Mouse (Mus musculus) lung, adult 2 months (tissue): Measurements from ENCODE around the gene Ly9. TPM values are rescaled to one million over a fixed set of nuclear protein-coding genes. Genes with fewer than 3 reads are reported as not detected.

Experiments
- DNase-seq: peaks from one replicate; pipeline ENCODE4 v3.0.0; 2022
- H3K4me1 ChIP-seq: fragments of 200-500 bp; 2 replicates; pipeline ENCODE4 v1.6.1; 2011; ENCODE audit warnings: low read length; ENCODE audit not compliant: control insufficient read depth, insufficient read depth
- H3K4me3 ChIP-seq: fragments of 200-500 bp; replicated peaks from 2 replicates; pipeline ENCODE3; 2011; ENCODE audit warnings: low read depth, mild to moderate bottlenecking, control low read depth, low read length; ENCODE audit errors: extremely low read depth
- CTCF ChIP-seq: fragments of 200-500 bp; IDR thresholded peaks from 2 replicates; pipeline ENCODE4 v1.5.1; 2011; ENCODE audit warnings: mild to moderate bottlenecking, low read length, control low read depth; ENCODE audit not compliant: insufficient read depth
- POLR2A ChIP-seq: fragments of 200-500 bp; IDR thresholded peaks from 2 replicates; pipeline ENCODE4 v1.6.1; 2011; ENCODE audit warnings: low read depth, mild to moderate bottlenecking, control low read depth, low read length, borderline replicate concordance; ENCODE audit errors: extremely low read depth
- WGBS: fragments of 180-500 bp; shearing (Covaris S2); methylation state at CpG from one replicate; pipeline ENCODE4 v1.1.7; 2018; 5-methylcytosine and 5-hydroxymethylcytosine counted together
- polyA plus RNA-seq: library from polyadenylated mRNA; depleted of rRNA; stranded (reverse); fragments of >200 nt; gene quantifications from 2 replicates; pipeline ENCODE4 v1.2.3, GENCODE M21; 2012

The Ly9 gene
- polyA plus RNA-seq, 1 experiment = 2.6 TPM

DNA sequence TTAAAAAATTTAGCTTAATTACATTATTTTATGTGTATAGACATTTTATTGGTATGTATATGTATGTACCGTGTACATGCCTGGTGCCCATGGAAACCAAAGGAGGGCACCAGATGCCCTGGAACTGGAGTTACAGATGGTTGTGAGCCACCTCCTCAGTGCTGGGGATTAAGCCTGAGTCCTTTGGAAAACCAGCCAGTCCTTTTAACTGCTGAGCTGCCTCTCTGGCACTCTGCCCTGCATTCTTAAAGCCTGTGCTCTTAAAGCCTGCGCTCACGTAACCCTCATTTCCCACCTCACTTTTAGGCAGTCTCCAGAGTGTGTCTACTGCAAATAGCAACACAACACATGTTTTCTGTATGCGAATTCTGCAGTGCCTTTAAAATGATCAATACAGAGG lies 23.7 kb upstream of the Ly9 start:
- WGBS = 66% methylated on average over 4 of the region's 4 CpGs
- no peak for DNase-seq
- TF ChIP-seq POLR2A = no peak
- TF ChIP-seq CTCF = no peak
- Histone ChIP-seq H3K4me1 (no peaks in the 10 kb centered on the region), H3K4me3 (no peak overlapping the region)

DNA sequence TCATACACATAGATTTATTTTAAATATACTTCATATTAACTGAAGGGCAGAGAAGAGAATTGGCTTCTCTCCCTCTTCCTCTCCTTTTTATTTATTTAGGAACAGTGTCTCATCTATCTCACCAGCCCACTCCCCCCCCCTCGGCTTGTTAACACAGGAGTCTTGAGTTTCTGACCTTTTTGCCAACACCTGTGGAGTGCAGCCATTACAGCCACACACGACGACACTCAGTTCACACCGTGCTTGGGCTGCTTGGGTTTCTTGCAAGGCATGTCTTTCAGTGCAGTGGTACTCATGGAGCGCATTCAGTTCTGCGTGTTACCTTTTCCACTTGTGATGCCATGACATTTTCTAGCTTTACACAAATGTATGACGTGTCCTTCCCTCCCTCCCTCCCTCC lies 22.8 kb upstream of the Ly9 start:
- Histone ChIP-seq H3K4me1 (no peaks in the 10 kb centered on the region), H3K4me3 (no peak overlapping the region)
- 70% methylated on average over 7 of the region's 7 CpGs for WGBS
- no peak for TF ChIP-seq POLR2A
- DNase-seq = no peak

DNA sequence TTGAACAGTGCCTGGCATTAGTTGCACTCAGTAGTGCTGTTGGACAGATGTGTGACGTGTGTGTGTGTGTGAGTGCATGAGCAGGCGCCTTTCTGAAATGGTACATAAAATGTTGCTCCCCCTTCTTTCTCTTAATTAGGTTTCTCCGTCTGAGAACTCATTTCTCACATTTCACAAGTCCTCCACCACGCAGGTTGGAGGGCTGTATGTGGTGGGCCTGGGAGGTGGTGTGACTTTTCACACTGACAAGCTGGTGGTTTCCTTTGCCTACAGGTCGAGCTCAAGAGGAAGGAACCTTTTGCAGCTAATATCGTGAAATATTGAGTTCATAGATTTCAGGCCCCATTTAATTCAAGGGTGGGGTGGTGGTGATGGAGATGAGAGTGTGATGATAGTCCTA lies 22.0 kb upstream of the Ly9 start:
- no peak overlapping the region for H3K4me3 ChIP-seq
- no peaks in the 10 kb centered on the region for H3K4me1 ChIP-seq
- WGBS = 58% methylated on average over 6 of the region's 6 CpGs
- no peak for TF ChIP-seq CTCF
- no peak for TF ChIP-seq POLR2A
- no peak for DNase-seq

DNA sequence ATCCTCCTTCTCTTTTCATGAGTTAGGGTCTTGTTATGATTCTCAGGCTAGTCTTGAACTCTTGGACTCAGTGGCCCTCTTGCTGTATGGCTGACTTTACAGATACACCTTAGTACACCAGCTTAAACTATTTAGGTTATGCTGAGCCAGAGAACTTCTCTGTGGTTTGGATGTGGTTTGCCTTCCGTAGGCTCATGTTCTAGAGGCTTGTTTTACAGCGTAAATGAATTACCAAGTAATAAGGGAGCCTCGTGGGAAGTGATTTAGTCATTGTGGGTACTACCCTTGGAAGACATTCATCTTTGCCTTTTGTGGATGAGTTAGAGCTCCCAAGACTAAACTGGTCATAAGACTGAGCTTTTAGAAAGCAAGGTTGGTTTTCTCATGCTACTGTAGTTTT lies 20.6 kb upstream of the Ly9 start:
- H3K4me1 ChIP-seq = no peaks in the 10 kb centered on the region
- DNase-seq = no peak
- 74% methylated on average over 3 of the region's 3 CpGs for WGBS
- no peak for TF ChIP-seq CTCF
- TF ChIP-seq POLR2A = no peak
- H3K4me3 ChIP-seq = no peak overlapping the region

DNA sequence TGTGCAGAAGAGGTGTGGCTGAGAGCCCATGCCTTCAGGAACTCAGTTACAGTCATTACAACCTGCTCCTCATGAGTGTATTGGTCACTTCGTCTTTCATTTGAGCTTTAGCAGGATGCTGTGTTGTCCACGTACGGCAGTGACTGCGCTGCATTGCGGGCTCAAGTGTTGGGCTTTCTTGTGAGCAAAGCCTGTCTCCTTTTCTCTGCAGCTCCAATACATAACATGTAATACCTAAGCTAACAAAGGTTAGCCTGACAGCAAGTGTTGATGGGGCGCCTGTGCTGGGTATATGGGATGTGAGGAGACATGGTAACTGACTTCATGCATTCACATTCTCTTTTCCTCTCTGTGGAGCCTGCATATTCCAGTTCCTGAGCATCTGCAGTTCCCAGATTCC lies 12.9 kb upstream of the Ly9 start:
- DNase-seq = no peak
- no peak for TF ChIP-seq POLR2A
- TF ChIP-seq CTCF = no peak
- no peak overlapping the region for H3K4me3 ChIP-seq
- peaks cover 3% of the 10 kb centered on the region; the same call in 1 of the 2 replicates for H3K4me1 ChIP-seq
- WGBS = 83% methylated on average over 6 of the region's 6 CpGs

DNA sequence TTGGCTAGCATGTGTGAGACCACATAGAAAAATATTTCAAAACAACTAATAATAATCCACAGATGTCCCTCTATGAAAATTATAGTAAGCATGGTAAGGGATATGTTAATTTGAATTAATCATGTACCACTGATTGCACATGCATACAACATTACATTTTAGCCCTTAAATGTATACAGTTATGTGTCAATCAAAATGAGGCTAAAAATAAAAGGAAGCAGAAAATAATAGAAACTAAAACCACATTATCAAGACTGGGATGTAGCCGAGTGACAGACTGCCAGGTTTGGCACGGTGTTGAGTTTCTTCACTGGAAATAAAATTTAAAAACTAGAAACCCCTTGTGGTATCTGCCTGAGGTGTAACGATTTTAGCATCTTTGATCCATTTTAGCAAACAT lies 12.4 kb upstream of the Ly9 start:
- Histone ChIP-seq H3K4me3 (no peak overlapping the region), H3K4me1 (peaks cover 3% of the 10 kb centered on the region; the same call in 1 of the 2 replicates)
- TF ChIP-seq CTCF (no peak), POLR2A (no peak)
- 70% methylated on average over 3 of the region's 3 CpGs for WGBS
- no peak for DNase-seq

DNA sequence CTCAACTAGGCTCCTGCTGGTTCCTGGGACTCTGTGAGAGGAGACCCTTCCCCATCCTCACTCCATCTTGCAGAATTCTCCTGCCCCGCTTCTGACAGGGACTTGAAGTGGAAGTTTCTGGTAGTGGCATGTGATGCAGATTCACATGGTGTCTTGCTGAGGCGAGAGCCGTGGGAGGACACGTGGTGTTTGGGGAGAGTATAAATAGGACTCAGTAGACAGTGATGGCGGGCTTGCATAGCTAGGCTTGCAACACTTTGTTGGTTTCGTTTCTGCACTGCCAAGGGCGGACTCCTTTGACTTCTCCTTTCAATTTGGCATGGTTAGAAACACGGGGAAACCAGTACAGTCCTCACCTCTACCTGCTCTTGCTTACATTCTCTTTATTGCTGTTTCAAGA lies 11.8 kb upstream of the Ly9 start:
- DNase-seq = no peak
- no peak for TF ChIP-seq CTCF
- no peak for TF ChIP-seq POLR2A
- Histone ChIP-seq H3K4me3 (no peak overlapping the region), H3K4me1 (peaks cover 3% of the 10 kb centered on the region; the same call in 1 of the 2 replicates)
- 70% methylated on average over 8 of the region's 8 CpGs for WGBS

DNA sequence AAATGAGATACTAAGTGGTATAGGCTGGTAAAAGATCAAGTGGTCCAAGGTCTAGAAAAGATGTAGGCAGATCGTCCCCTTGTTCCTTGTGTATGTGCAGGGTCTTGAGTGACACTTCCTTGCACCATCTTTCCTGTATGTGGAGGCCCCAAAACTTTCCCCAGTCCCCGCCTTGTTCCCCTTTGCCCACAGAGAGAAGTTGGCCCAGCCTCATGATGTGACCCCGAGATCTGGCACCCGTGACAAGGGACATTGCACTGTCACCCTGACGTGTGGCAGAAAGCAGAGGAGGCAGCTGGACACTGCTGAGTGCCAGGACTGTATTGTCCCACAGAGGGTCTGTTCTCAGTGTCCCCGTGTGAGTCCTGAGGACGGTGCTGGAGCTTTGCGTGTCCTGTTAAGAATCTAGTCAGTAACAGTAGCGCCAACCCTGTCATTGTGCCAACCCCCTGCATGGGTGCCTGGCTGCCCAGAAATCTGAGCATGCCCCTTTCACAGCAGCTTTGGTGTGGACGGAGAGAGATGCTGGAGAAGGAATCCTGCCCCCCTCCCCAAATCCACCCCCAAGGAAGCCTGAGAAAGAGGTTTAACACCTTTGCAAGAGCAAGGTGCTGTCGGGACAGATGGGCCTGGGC lies 9.8 kb upstream of the Ly9 start:
- no peak for DNase-seq
- Histone ChIP-seq H3K4me3 (no peak overlapping the region), H3K4me1 (peaks cover 3% of the 10 kb centered on the region; the same call in 1 of the 2 replicates)
- no peak for TF ChIP-seq POLR2A
- no peak for TF ChIP-seq CTCF
- WGBS = 70% methylated on average over 11 of the region's 11 CpGs

DNA sequence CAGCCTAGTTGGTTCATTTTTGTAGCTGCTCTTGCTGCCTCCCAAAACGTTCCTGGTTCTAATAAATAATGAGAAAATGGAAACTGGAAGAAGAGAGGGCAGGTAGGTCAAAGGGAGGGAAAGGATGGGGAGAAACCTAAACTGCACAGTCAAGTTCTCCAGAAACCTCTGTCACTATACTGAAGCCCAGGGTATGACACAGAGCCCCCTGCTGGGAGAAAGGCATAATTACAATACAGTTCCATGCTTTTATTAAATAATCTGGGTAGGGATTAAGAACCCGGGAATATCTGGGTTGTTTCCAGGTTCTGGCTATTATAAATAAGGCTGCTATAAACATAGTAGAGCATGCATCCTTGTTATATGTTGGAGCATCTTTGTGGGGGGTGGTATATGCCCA lies 6.8 kb upstream of the Ly9 start:
- TF ChIP-seq POLR2A = no peak
- 0 out of 2 replicates have a peak, but pooled peaks have one; percentile 2 for TF ChIP-seq CTCF
- H3K4me3 ChIP-seq = no peak overlapping the region
- DNase-seq = no peak
- H3K4me1 ChIP-seq = peaks cover 3% of the 10 kb centered on the region; the same call in 1 of the 2 replicates
- 15% methylated on average over 2 of the region's 2 CpGs for WGBS

DNA sequence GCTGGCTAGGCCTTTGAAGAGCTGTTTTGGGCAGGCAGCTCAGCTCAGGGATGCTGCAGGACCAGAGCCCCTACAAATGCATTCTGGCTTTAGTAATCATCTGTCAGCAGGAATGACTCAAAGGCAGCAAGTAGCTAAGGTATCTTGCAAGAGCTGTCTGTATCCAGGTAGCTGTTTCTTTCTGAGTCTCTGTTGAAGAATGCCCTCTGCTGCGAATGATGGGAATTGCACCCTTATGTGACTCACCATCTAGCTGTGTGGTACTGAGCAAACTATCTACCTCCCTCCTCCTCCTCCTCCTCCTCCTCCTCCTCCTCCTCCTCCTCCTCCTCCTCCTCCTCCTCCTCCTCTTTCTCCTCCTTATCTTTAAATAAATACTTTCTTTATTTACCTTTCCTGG lies 3.6 kb upstream of the Ly9 start:
- H3K4me1 ChIP-seq = no peaks in the 10 kb centered on the region
- WGBS = 22% methylated on average over 1 of the region's 1 CpGs
- no peak for DNase-seq
- H3K4me3 ChIP-seq = no peak overlapping the region
- no peak for TF ChIP-seq POLR2A
- no peak for TF ChIP-seq CTCF

DNA sequence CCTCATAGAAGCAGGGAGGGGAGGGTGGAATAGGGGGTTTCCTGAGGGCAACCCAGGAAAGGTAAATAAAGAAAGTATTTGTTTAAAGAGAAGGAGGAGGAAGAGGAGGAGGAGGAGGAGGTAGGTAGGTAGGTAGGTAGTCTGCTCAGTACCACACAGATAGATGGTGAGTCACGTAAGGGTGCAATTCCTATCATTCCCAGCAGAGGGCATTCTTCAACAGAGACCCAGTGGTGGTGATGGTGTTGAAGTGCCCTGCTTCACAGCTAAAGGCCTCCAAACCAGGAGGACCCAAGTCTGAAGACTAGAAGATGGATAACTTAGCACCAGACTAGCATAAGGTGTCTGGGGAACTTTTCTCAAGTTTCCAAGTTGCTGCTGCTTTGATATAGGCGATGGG lies 2.8 kb upstream of the Ly9 start:
- TF ChIP-seq POLR2A (no peak), CTCF (no peak)
- Histone ChIP-seq H3K4me1 (no peaks in the 10 kb centered on the region), H3K4me3 (no peak overlapping the region)
- WGBS = 91% methylated on average over 2 of the region's 2 CpGs
- no peak for DNase-seq
